Mouse (Mus musculus): ENCODE results near the gene Tnni3. TPM values are rescaled to one million over a fixed set of nuclear protein-coding genes. Genes with fewer than 3 reads are reported as not detected.
A peak's percentile ranks its signal among the peaks of the same experiment; 100 is the strongest.
"Not testable (repeated sequence)": the region's sequence is repeated elsewhere in the genome, so short reads cannot be mapped to it uniquely, and the experiment has no call there.

Tnni3 gene
- polyA plus RNA-seq, 1 experiment from 2014 or later, result 2.7 TPM

GRCm38 (mm10) chr7:4536369-4536768 is 12.3 kb upstream of the Tnni3 start:
- Histone ChIP-seq H3K27me3 (replicated peaks; ENCODE audit: low read depth, poor library complexity, severe bottlenecking) (0 out of 2 replicates have a peak, but pooled peaks cover 4% of the 10 kb centered on the region), H3K4me3 (no peak overlapping the region), H3K36me3 (replicated peaks) (no peaks in the 10 kb centered on the region), H3K4me1 (peaks cover 13% of the 10 kb centered on the region), H3K27ac (replicated peaks) (no peak overlapping the region), H3K9me3 (no peaks in the 10 kb centered on the region)
- DNase-seq (ENCODE audit: low spot score), result no peak
- 91% methylated on average over 4 of the region's 4 CpGs for WGBS

GRCm38 (mm10) chr7:4532005-4532729 is 8.1 kb upstream of the Tnni3 start, which contains the start of gene Dnaaf3:
Dnaaf3 (minus strand) TSS chr7:4532453.
- peak; percentile 91 for DNase-seq (ENCODE audit: low spot score)
- H3K27ac ChIP-seq (replicated peaks), result peak within 1 kb of the TSS; percentile 45; the same call in 1 of the 2 replicates
- H3K4me3 ChIP-seq, result peak within 1 kb of the TSS; percentile 61

DNA sequence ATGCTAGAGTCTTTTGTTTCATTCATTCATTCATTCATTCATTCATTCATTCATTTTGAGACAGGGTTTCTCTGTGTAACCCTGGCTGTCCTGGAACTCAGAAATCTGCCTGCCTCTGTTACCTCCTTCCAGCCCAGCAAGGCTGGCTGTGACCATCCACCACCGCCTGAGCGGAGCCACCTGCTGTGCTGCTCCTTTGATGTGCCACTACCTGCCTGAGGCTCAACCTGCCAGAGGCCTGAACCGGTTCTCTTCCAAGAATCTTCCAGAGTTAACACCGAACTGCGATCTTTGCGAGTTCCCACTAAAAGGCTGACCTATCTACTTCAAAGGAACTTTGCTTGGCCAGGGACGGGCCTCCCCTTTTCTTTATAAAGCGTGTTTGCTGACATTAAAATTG is 6.1 kb upstream of the Tnni3 start:
- H3K36me3 ChIP-seq (replicated peaks); H3K27ac ChIP-seq (replicated peaks); DNase-seq (ENCODE audit: low spot score); H3K4me3 ChIP-seq; H3K9me3 ChIP-seq: not testable (repeated sequence)
- Histone ChIP-seq H3K4me1 (peaks cover 35% of the 10 kb centered on the region), H3K27me3 (replicated peaks; ENCODE audit: low read depth, poor library complexity, severe bottlenecking) (peaks cover 30% of the 10 kb centered on the region)
- 44% methylated on average over 8 of the region's 8 CpGs for WGBS

More at GRCm38 (mm10) chr7:4532005-4532729, 8.1 kb upstream of the Tnni3 start, which contains the start of gene Dnaaf3:
- H3K36me3 ChIP-seq (replicated peaks), result no peaks in the 10 kb centered on the region
- no peaks in the 10 kb centered on the region for H3K9me3 ChIP-seq
- peaks cover 24% of the 10 kb centered on the region for H3K27me3 ChIP-seq (replicated peaks; ENCODE audit: low read depth, poor library complexity, severe bottlenecking)
- WGBS, result 3% methylated on average over 28 of the region's 28 CpGs
- peaks cover 21% of the 10 kb centered on the region for H3K4me1 ChIP-seq

DNA sequence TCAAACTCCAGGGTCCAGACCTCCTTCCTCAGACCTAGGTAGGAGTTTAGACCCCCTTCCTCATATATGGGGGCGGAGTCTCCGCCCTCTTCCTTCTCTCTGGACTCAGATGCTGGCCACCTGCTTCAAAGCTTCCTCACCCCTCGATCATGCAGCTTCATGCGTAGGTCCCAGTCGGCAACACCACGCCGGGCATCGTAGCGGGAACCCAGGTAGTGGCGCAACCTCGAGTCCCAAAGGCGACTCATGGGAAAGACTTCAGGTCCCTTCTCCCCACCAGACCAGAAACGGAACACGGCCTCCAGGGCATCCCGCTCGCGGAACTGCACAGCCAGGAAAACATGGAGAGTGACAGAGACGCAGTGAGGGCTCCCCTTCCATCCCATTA is 3.3 kb upstream of the Tnni3 start:
- Histone ChIP-seq H3K36me3 (replicated peaks) (no peaks in the 10 kb centered on the region), H3K4me3 (peak overlapping the region; percentile 52), H3K27me3 (replicated peaks; ENCODE audit: low read depth, poor library complexity, severe bottlenecking) (peaks cover 39% of the 10 kb centered on the region), H3K9me3 (0 out of 2 replicates have a peak, but pooled peaks cover 3% of the 10 kb centered on the region), H3K4me1 (peaks cover 31% of the 10 kb centered on the region), H3K27ac (replicated peaks) (no peak overlapping the region; the same call in 1 of the 2 replicates)
- WGBS, result 43% methylated on average over 18 of the region's 18 CpGs
- no peak for DNase-seq (ENCODE audit: low spot score)

DNA sequence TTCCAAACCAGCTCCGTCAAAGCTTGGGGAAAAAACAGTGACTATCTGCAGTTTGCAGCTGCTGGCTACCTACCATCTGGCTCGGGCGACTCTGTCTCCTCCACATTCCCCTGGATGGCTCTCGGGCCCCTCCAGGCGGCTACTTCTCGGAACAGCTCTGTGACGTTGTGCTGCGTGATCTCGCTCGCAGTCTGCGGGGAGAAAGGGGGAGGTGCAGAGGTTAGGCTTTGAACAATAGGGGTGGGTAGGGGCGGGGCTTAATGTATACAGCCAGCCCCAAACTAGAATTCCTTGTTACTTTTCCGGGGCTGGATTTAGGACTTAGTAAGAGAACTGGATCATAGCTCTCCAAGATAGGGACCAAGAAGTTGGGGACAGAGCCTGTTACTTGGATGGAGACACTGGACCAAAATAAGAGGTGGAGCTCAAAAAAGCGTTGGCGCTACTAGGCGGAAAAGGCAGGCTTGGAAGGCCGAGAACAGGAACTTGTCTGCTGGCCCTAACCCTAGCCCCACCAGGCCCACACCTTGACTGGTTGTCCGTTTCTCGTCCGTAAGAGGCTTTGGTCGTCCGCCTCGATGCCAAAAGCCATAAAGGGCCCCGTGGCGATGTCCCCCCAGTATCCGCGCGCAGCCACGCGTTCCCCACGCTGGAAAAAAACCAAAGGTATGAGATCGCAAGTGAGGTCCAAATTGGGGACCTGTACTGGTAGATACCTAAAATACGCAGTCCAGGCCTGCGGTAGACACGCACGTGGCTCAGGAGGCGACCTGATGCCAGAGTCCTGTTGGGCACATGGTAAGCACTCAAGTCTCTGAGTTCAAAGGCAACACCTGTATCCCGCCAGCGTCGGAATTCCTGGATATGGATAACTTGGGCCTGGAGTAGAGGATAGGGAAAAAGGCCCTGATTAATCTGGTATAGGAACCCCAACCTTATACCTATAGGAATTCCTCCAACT is 2.6 kb upstream of the Tnni3 start:
- WGBS, result 24% methylated on average over 40 of the region's 40 CpGs
- H3K4me3 ChIP-seq, result peak overlapping the region; percentile 52
- peaks cover 26% of the 10 kb centered on the region for H3K4me1 ChIP-seq
- peak; percentile 93 for DNase-seq (ENCODE audit: low spot score)
- no peaks in the 10 kb centered on the region for H3K36me3 ChIP-seq (replicated peaks)
- 0 out of 2 replicates have a peak, but pooled peaks cover 3% of the 10 kb centered on the region for H3K9me3 ChIP-seq
- H3K27me3 ChIP-seq (replicated peaks; ENCODE audit: low read depth, poor library complexity, severe bottlenecking), result peaks cover 46% of the 10 kb centered on the region
- peak overlapping the region; percentile 81 for H3K27ac ChIP-seq (replicated peaks)

DNA sequence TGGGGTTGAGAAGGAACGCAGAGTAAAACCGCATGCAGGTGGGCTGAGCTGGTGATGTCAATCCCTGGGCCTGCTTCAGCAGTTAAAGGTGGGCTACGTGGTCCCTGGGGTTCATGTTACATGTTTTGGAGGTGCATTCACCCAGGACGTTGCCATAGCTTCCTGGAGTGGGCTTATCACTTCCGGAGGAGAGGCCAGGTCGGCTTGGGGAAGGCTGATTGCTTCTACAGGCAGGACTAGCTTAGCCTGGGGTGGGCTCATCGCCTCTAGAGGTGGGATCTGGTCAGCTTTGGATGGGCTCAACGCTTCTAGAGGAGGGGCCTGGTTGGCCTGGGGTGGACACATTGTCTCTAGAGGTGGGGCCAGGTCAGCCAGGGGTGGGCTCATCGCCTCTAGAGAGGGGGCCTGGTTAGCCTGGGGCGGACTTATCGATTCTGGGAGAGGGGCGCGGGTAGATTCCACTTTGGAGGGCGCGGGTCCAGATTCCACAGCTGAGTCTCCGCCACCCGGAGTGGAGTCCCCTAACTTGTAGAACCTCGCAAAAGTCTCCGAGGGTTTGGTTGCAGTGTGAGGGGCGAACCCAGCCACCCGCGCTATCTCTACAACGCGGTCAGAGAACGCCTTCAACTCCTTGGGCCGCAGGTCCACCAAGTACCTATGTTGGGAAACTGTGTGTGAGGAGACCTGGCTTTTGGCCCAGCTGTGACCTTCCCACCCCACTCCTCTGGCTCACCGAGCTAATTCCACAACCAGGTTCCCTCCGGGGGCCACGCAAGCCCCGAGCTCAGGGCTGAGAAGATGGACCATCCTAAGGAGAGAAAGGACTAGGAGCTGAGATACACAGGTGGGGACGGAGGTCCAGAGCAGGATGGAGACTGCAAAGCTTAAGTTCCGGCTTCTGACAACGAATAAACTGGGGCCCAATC is 561 bp downstream of the Tnni3 start:
- H3K4me3 ChIP-seq, result no peak overlapping the region
- no peak overlapping the region for H3K27ac ChIP-seq (replicated peaks)
- no peaks in the 10 kb centered on the region for H3K36me3 ChIP-seq (replicated peaks)
- 0 out of 2 replicates have a peak, but pooled peaks cover 3% of the 10 kb centered on the region for H3K9me3 ChIP-seq
- 88% methylated on average over 33 of the region's 33 CpGs for WGBS
- H3K27me3 ChIP-seq (replicated peaks; ENCODE audit: low read depth, poor library complexity, severe bottlenecking), result peaks cover 47% of the 10 kb centered on the region
- DNase-seq (ENCODE audit: low spot score), result no peak
- H3K4me1 ChIP-seq, result peaks cover 36% of the 10 kb centered on the region

DNA sequence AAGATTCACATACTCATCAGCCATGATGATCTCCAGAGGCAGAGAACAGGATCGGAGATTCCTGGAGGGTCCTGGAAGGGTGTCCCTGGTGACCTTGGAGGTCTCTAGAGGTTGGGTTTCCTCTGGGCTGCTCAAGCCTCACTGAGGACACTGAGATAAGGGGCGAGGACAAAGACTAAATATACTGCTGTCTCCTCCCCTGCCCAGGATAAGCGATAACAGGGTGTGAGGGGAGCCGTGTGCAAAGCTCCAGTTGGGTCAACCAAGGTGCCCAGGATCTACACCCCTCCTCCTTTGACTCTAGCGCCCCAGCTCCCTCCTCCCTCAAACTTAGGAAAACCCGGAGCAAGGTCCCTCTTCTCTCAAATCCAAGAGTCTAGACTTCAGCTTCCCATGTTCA is 1.7 kb downstream of the Tnni3 start:
- no peak for DNase-seq (ENCODE audit: low spot score)
- Histone ChIP-seq H3K27ac (replicated peaks) (no peak overlapping the region), H3K4me3 (peak overlapping the region; percentile 49; the same call in 1 of the 2 replicates), H3K27me3 (replicated peaks; ENCODE audit: low read depth, poor library complexity, severe bottlenecking) (peaks cover 35% of the 10 kb centered on the region), H3K36me3 (replicated peaks) (no peaks in the 10 kb centered on the region), H3K4me1 (peaks cover 30% of the 10 kb centered on the region), H3K9me3 (0 out of 2 replicates have a peak, but pooled peaks cover 3% of the 10 kb centered on the region)
- 85% methylated on average over 6 of the region's 6 CpGs for WGBS

GRCm38 (mm10) chr7:4521231-4522003 is 2.6 kb downstream of the Tnni3 start:
- no peak overlapping the region for H3K27ac ChIP-seq (replicated peaks)
- H3K27me3 ChIP-seq (replicated peaks; ENCODE audit: low read depth, poor library complexity, severe bottlenecking), result peaks cover 29% of the 10 kb centered on the region
- H3K4me3 ChIP-seq, result peak overlapping the region; percentile 49
- H3K4me1 ChIP-seq, result peaks cover 24% of the 10 kb centered on the region
- DNase-seq (ENCODE audit: low spot score), result peak; percentile 66
- WGBS, result 31% methylated on average over 32 of the region's 32 CpGs
- no peaks in the 10 kb centered on the region for H3K36me3 ChIP-seq (replicated peaks)
- 0 out of 2 replicates have a peak, but pooled peaks cover 3% of the 10 kb centered on the region for H3K9me3 ChIP-seq

GRCm38 (mm10) chr7:4518487-4518886 is 5.5 kb downstream of the Tnni3 start:
- Histone ChIP-seq H3K9me3 (no peaks in the 10 kb centered on the region), H3K4me1 (peaks cover 35% of the 10 kb centered on the region), H3K4me3 (no peak overlapping the region), H3K27me3 (replicated peaks; ENCODE audit: low read depth, poor library complexity, severe bottlenecking) (peaks cover 29% of the 10 kb centered on the region), H3K27ac (replicated peaks) (no peak overlapping the region), H3K36me3 (replicated peaks) (no peaks in the 10 kb centered on the region)
- WGBS, result 63% methylated on average over 1 of the region's 1 CpGs
- no peak for DNase-seq (ENCODE audit: low spot score)

DNA sequence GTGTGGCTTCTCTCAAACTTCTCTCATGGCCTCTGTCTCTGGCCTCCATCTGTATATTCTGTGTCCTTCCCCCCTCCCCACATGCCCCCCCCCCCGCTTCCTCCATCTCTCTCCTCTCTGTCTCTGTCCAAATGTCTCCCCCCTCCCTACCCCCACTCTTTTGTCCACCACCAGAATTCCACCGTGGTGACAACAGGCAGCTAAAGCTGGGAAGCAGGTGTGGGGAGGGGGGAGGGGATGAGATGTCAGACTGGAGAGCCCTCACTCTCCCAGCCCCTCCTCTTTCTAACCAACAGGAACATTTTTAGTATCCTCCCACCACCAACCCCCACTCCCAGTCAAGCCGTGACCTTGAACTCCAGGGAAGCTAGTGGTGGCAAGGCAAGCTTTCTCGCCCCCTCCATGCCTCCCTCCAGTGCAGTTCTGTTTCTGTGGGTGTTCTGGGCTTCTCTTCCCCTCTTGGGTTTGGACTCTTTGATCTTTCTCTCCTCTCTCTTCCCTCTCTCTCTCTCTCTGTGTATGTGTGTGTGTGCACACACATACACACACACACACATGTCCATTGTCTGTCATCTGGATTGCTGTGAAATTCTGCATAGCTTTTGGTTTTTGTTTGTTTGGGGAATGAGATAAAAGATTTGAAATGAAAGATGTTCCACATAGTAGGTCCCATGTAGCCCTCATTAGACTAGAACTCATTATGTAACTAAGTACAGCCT is 7.5 kb downstream of the Tnni3 start, which contains the start of gene Tnnt1:
Tnnt1 (minus strand) TSS at position 51 of the 719 bp plus-strand sequence.
- H3K4me3 ChIP-seq, result peak within 1 kb of the TSS; percentile 8; the same call in 1 of the 2 replicates
- 16% methylated on average over 4 of the region's 4 CpGs for WGBS

More for the DNA sequence above, 7.5 kb downstream of the Tnni3 start, which contains the start of gene Tnnt1:
- Histone ChIP-seq H3K4me1 (peaks cover 35% of the 10 kb centered on the region), H3K36me3 (replicated peaks) (no peaks in the 10 kb centered on the region), H3K27me3 (replicated peaks; ENCODE audit: low read depth, poor library complexity, severe bottlenecking) (peaks cover 12% of the 10 kb centered on the region), H3K9me3 (no peaks in the 10 kb centered on the region), H3K27ac (replicated peaks) (peak within 1 kb of the TSS; percentile 71)
- peak; percentile 48 for DNase-seq (ENCODE audit: low spot score)

All from embryonic facial prominence, embryonic 10.5 days (tissue).